Mouse (Mus musculus): ENCODE data around the gene Aoc3. TPM values are rescaled to one million over a fixed set of nuclear protein-coding genes. Genes with fewer than 3 reads are reported as not detected.
"Not testable (repeated sequence)": the region's sequence is repeated elsewhere in the genome, so short reads cannot be mapped to it uniquely, and the experiment has no call there.

The Aoc3 gene
- polyA plus RNA-seq, 1 experiment from 2014 or later: not detected

DNA sequence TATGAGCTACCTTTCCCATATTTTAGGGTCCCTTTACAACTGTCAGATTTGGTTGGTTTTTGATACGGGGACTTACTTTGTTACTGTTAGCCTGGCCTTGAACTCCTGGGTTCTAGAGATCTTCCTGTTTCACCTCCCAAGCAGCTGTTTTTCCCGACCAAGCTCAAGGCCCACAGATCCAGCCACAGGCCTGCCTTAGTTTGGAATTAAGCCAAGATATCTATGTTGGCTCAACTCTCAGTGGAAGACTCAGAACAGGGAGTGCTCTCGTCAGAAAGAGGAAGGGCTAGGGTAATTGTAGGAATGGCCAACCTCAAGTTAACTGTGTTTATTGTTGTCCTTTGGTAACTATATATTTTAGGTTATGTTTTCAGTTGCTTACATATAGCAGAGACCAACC lies 18.3 kb upstream of the Aoc3 start:
- 81% methylated on average over 3 of the region's 3 CpGs for WGBS
- Histone ChIP-seq H3K4me3 (no peak overlapping the region), H3K27me3 (ENCODE audit: insufficient read depth, poor library complexity, severe bottlenecking) (peaks cover 4% of the 10 kb centered on the region; the same call in 1 of the 2 replicates), H3K4me1 (replicated peaks) (peaks cover 9% of the 10 kb centered on the region), H3K27ac (no peak overlapping the region), H3K36me3 (no peaks in the 10 kb centered on the region), H3K9me3 (no peaks in the 10 kb centered on the region)
- no peak for DNase-seq (ENCODE audit: low spot score)

- Histone ChIP-seq H3K36me3 (peaks cover 20% of the 10 kb centered on the region), H3K27ac (no peak overlapping the region), H3K27me3 (ENCODE audit: insufficient read depth, poor library complexity, severe bottlenecking) (no peaks in the 10 kb centered on the region), H3K4me3 (no peak overlapping the region), H3K4me1 (replicated peaks) (peaks cover 17% of the 10 kb centered on the region), H3K9me3 (no peaks in the 10 kb centered on the region)
- DNase-seq (ENCODE audit: low spot score): no peak
- WGBS: 100% methylated on average over 1 of the region's 1 CpGs
Observed at GRCm38 (mm10) chr11:101314567-101314966, 15.8 kb upstream of the Aoc3 start.

DNA sequence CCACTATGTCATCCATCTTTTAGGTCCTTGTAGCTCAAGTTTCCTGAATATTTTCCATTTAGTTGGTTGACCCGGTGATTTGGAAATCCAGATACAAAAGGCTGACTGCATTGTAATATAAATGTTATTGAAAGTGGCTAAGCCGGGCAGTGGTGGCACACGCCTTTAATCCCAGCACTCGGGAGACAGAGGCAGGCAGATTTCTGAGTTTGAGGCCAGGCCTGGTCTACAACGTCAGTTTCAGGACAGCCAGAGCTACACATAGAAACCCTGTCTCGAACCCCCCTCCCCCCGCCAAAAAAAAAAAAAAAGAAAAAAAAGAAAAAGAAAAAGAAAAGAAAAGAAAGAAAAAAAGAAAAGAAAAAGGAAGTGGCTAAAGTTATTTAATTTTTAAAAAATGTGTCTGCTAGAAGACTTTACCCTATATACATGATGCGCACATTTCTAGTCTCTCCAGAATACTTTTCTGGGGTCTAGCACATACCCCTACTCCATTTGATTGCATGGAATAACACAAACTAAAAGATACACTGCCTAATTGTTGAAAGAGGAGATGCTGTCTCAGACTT lies 15.2 kb upstream of the Aoc3 start:
- no peak for DNase-seq (ENCODE audit: low spot score)
- peak overlapping the region; percentile 90 for H3K27ac ChIP-seq
- no peaks in the 10 kb centered on the region for H3K27me3 ChIP-seq (ENCODE audit: insufficient read depth, poor library complexity, severe bottlenecking)
- no peaks in the 10 kb centered on the region for H3K9me3 ChIP-seq
- H3K4me1 ChIP-seq (replicated peaks): peaks cover 17% of the 10 kb centered on the region
- peaks cover 26% of the 10 kb centered on the region for H3K36me3 ChIP-seq
- WGBS: 83% methylated on average over 8 of the region's 8 CpGs
- peak overlapping the region; percentile 94 for H3K4me3 ChIP-seq

- Histone ChIP-seq H3K27me3 (ENCODE audit: insufficient read depth, poor library complexity, severe bottlenecking) (no peaks in the 10 kb centered on the region), H3K4me1 (replicated peaks) (peaks cover 17% of the 10 kb centered on the region), H3K36me3 (peaks cover 33% of the 10 kb centered on the region), H3K4me3 (peak within 1 kb of the TSS; percentile 94), H3K27ac (peak within 1 kb of the TSS; percentile 90), H3K9me3 (no peaks in the 10 kb centered on the region)
- under 1% methylated on average over 62 of the region's 62 CpGs for WGBS
- peak; percentile 96 for DNase-seq (ENCODE audit: low spot score)
Observed at GRCm38 (mm10) chr11:101315665-101316500, 14.5 kb upstream of the Aoc3 start, which contains the start of gene Psme3. Gene Psme3, plus strand, starts transcription at chr11:101316213.

- DNase-seq (ENCODE audit: low spot score): no peak
- Histone ChIP-seq H3K4me1 (replicated peaks) (peaks cover 17% of the 10 kb centered on the region), H3K27ac (peak overlapping the region; percentile 90), H3K27me3 (ENCODE audit: insufficient read depth, poor library complexity, severe bottlenecking) (no peaks in the 10 kb centered on the region), H3K9me3 (no peaks in the 10 kb centered on the region), H3K4me3 (peak overlapping the region; percentile 94), H3K36me3 (peaks cover 39% of the 10 kb centered on the region)
- WGBS: under 1% methylated on average over 17 of the region's 17 CpGs
Observed at GRCm38 (mm10) chr11:101316501-101316917, 13.9 kb upstream of the Aoc3 start.

DNA sequence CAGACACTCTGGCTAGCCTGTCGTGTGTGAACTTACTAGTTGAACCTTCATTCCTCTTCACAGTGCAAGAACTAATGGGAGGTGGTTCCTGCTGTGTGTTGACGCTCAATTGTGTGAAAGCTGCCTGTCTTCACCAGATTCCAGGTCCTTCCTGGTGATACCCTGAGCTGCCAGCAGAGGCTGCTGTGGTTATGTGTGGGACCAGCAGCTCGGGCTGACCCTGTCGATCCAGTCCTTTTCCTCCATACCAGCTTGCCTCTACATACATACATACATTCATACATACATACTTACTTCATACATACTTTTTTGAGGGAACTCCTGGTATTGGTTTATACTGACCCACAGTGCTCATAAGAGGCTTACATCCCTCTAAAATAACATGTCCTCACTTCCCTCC lies 6.8 kb upstream of the Aoc3 start:
- DNase-seq (ENCODE audit: low spot score): peak; percentile 75
- Histone ChIP-seq H3K36me3 (peaks cover 86% of the 10 kb centered on the region), H3K4me3 (no peak overlapping the region; the same call in 1 of the 2 replicates), H3K9me3 (no peaks in the 10 kb centered on the region), H3K27ac (no peak overlapping the region), H3K4me1 (replicated peaks) (no peaks in the 10 kb centered on the region; the same call in 1 of the 2 replicates), H3K27me3 (ENCODE audit: insufficient read depth, poor library complexity, severe bottlenecking) (no peaks in the 10 kb centered on the region)
- 19% methylated on average over 4 of the region's 4 CpGs for WGBS

- Histone ChIP-seq H3K4me3 (no peak within 1 kb of the TSS), H3K4me1 (replicated peaks) (no peaks in the 10 kb centered on the region; the same call in 1 of the 2 replicates), H3K9me3 (no peaks in the 10 kb centered on the region), H3K27me3 (ENCODE audit: insufficient read depth, poor library complexity, severe bottlenecking) (no peaks in the 10 kb centered on the region), H3K27ac (no peak within 1 kb of the TSS), H3K36me3 (peaks cover 80% of the 10 kb centered on the region)
- DNase-seq (ENCODE audit: low spot score): no peak
- WGBS: 94% methylated on average over 5 of the region's 5 CpGs
Observed at GRCm38 (mm10) chr11:101324763-101325162, 5.6 kb upstream of the Aoc3 start, which contains the start of gene Aoc2. Gene Aoc2, plus strand, starts transcription at chr11:101325063.

GRCm38 (mm10) chr11:101325201-101325600 lies 5.2 kb upstream of the Aoc3 start:
- H3K27me3 ChIP-seq (ENCODE audit: insufficient read depth, poor library complexity, severe bottlenecking); H3K9me3 ChIP-seq; H3K4me1 ChIP-seq (replicated peaks); DNase-seq (ENCODE audit: low spot score); H3K27ac ChIP-seq; H3K4me3 ChIP-seq: not testable (repeated sequence)
- peaks cover 75% of the 10 kb centered on the region for H3K36me3 ChIP-seq
- whole genome bisulfite sequencing: 92% methylated on average over 11 of the region's 11 CpGs

- H3K9me3 ChIP-seq: no peaks in the 10 kb centered on the region
- H3K27ac ChIP-seq: no peak overlapping the region
- DNase-seq (ENCODE audit: low spot score): no peak
- peaks cover 7% of the 10 kb centered on the region; the same call in 1 of the 2 replicates for H3K4me1 ChIP-seq (replicated peaks)
- peaks cover 66% of the 10 kb centered on the region for H3K36me3 ChIP-seq
- H3K4me3 ChIP-seq: no peak overlapping the region
- no peaks in the 10 kb centered on the region for H3K27me3 ChIP-seq (ENCODE audit: insufficient read depth, poor library complexity, severe bottlenecking)
- WGBS: 87% methylated on average over 11 of the region's 11 CpGs
Observed at GRCm38 (mm10) chr11:101326147-101326546, 4.3 kb upstream of the Aoc3 start.

DNA sequence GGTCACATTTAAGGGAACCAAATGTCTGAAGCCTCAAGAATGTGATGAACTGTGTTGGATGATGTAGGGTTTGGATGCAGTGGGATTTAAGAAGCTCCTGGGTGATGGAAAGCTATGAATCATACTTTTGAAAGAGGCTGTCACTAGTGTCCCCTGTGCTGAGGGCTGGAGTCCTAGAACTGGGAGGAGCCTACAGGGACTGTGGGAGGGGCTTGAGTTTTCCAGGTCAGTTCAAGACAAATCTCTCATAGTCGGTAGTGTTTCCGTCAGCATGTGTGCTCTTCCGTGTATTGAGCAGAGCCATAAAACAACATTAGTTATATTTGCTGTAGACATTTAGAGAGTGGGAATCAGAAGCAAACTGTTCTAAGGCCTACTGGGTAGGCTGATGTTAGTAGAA lies 3.1 kb upstream of the Aoc3 start:
- Histone ChIP-seq H3K27me3 (ENCODE audit: insufficient read depth, poor library complexity, severe bottlenecking) (no peaks in the 10 kb centered on the region), H3K4me1 (replicated peaks) (peaks cover 7% of the 10 kb centered on the region; the same call in 1 of the 2 replicates), H3K9me3 (no peaks in the 10 kb centered on the region), H3K27ac (no peak overlapping the region), H3K4me3 (no peak overlapping the region), H3K36me3 (peaks cover 54% of the 10 kb centered on the region)
- 64% methylated on average over 3 of the region's 3 CpGs for WGBS
- no peak for DNase-seq (ENCODE audit: low spot score)

GRCm38 (mm10) chr11:101328941-101329635 lies 1.3 kb upstream of the Aoc3 start:
- H3K4me1 ChIP-seq (replicated peaks): peaks cover 17% of the 10 kb centered on the region
- H3K9me3 ChIP-seq: no peaks in the 10 kb centered on the region
- no peaks in the 10 kb centered on the region for H3K27me3 ChIP-seq (ENCODE audit: insufficient read depth, poor library complexity, severe bottlenecking)
- no peak overlapping the region for H3K27ac ChIP-seq
- H3K36me3 ChIP-seq: peaks cover 36% of the 10 kb centered on the region
- 85% methylated on average over 6 of the region's 6 CpGs for WGBS
- DNase-seq (ENCODE audit: low spot score): no peak
- H3K4me3 ChIP-seq: no peak overlapping the region

GRCm38 (mm10) chr11:101330961-101331360 lies 556 bp downstream of the Aoc3 start:
- not testable (repeated sequence) for H3K4me3 ChIP-seq; H3K27ac ChIP-seq; H3K9me3 ChIP-seq; H3K27me3 ChIP-seq (ENCODE audit: insufficient read depth, poor library complexity, severe bottlenecking); DNase-seq (ENCODE audit: low spot score)
- Histone ChIP-seq H3K36me3 (peaks cover 18% of the 10 kb centered on the region), H3K4me1 (replicated peaks) (peaks cover 29% of the 10 kb centered on the region)
- 82% methylated on average over 6 of the region's 6 CpGs for WGBS

Data from hindbrain, embryonic 10.5 days (tissue).